Mouse (Mus musculus) hindbrain, embryonic 13.5 days (tissue): ENCODE results near the gene Frmd4b. TPM values are rescaled to one million over a fixed set of nuclear protein-coding genes. Genes with fewer than 3 reads are reported as not detected.

Source experiments
- ATAC-seq: fragments of 200-750 bp; cut with Nextera tagmentation; 2 replicates; pipeline ENCODE4 v1.8.0; 2017; ENCODE audit warnings: moderate TSS enrichment; ENCODE audit not compliant: low FRiP score
- H3K27ac ChIP-seq: fragments of 300-500 bp; sonication (generic); 2 replicates; pipeline ENCODE4 v1.5.1; 2015; ENCODE audit warnings: inconsistent platforms, mild to moderate bottlenecking, moderate library complexity
- H3K27me3 ChIP-seq: fragments of 300-500 bp; sonication (generic); 2 replicates; pipeline ENCODE4 v1.6.1; 2015; ENCODE audit warnings: mild to moderate bottlenecking, inconsistent platforms
- H3K36me3 ChIP-seq: fragments of 300-500 bp; sonication (generic); 2 replicates; pipeline ENCODE4 v1.6.1; 2015; ENCODE audit warnings: mild to moderate bottlenecking, inconsistent platforms
- H3K4me1 ChIP-seq: fragments of 300-500 bp; sonication (generic); replicated peaks from 2 replicates; pipeline ENCODE4 v1.6.1; 2015; ENCODE audit warnings: inconsistent platforms
- H3K4me2 ChIP-seq: fragments of 300-500 bp; sonication (generic); 2 replicates; pipeline ENCODE4 v1.6.1; 2015; ENCODE audit warnings: inconsistent platforms, mild to moderate bottlenecking, moderate library complexity
- H3K4me3 ChIP-seq: fragments of 300-500 bp; sonication (generic); 2 replicates; pipeline ENCODE4 v1.5.1; 2015; ENCODE audit warnings: mild to moderate bottlenecking, inconsistent platforms
- H3K9ac ChIP-seq: fragments of 300-500 bp; sonication (generic); 2 replicates; pipeline ENCODE4 v1.6.1; 2015; ENCODE audit warnings: mild to moderate bottlenecking, inconsistent platforms
- H3K9me3 ChIP-seq: fragments of 300-500 bp; sonication (generic); 2 replicates; pipeline ENCODE4 v1.6.1; 2016; ENCODE audit warnings: inconsistent platforms
- WGBS: fragments of 180-500 bp; shearing (Covaris S2); methylation state at CpG from one replicate; pipeline ENCODE4 v1.1.7; 2015; 5-methylcytosine and 5-hydroxymethylcytosine counted together
- polyA plus RNA-seq: library from polyadenylated mRNA; unstranded; fragments of >200 nt; fragmentation: Nextera tagmentation; extraction: Ambion mirVana; gene quantifications from 2 replicates; pipeline ENCODE4 v1.2.1, GENCODE M21; 2015

Gene Frmd4b
- 31.4 and 31.7 TPM in 2 replicates for polyA plus RNA-seq

GRCm38 (mm10) chr6:97617266-97617743, at the start of gene Frmd4b:
TSS of gene Frmd4b (minus strand) at chr6:97617541.
- H3K36me3 ChIP-seq, result no peaks in the 10 kb centered on the region
- H3K4me3 ChIP-seq, result peak within 1 kb of the TSS; percentile 78
- peak within 1 kb of the TSS; percentile 98 for H3K27ac ChIP-seq
- H3K9me3 ChIP-seq, result no peaks in the 10 kb centered on the region
- H3K4me2 ChIP-seq, result peak within 1 kb of the TSS; percentile 83
- peaks cover 41% of the 10 kb centered on the region for H3K4me1 ChIP-seq
- H3K27me3 ChIP-seq, result no peaks in the 10 kb centered on the region
- WGBS, result under 1% methylated on average over 42 of the region's 42 CpGs
- H3K9ac ChIP-seq, result peak within 1 kb of the TSS; percentile 89
- ATAC-seq, result peak; percentile 95

GRCm38 (mm10) chr6:97666417-97666816, 49.1 kb upstream of the Frmd4b start:
- Histone ChIP-seq H3K36me3 (no peaks in the 10 kb centered on the region), H3K27ac (peak overlapping the region; percentile 86), H3K9me3 (no peaks in the 10 kb centered on the region; the same call in 1 of the 2 replicates), H3K4me3 (no peak overlapping the region), H3K9ac (no peak overlapping the region), H3K27me3 (no peaks in the 10 kb centered on the region), H3K4me2 (0 out of 2 replicates have a peak overlapping the region, but pooled peaks have one; percentile 1), H3K4me1 (peaks cover 17% of the 10 kb centered on the region)
- no peak for ATAC-seq
- 17% methylated on average over 2 of the region's 2 CpGs for WGBS

- ATAC-seq, result no peak
- no peak overlapping the region for H3K4me2 ChIP-seq
- H3K36me3 ChIP-seq, result no peaks in the 10 kb centered on the region
- WGBS, result 68% methylated on average over 6 of the region's 6 CpGs
- H3K4me3 ChIP-seq, result no peak overlapping the region
- no peak overlapping the region for H3K27ac ChIP-seq
- peaks cover 8% of the 10 kb centered on the region; the same call in 1 of the 2 replicates for H3K9me3 ChIP-seq
- no peaks in the 10 kb centered on the region for H3K27me3 ChIP-seq
- no peaks in the 10 kb centered on the region for H3K4me1 ChIP-seq
- no peak overlapping the region for H3K9ac ChIP-seq
These were observed 41.6 kb upstream of the Frmd4b start for GRCm38 (mm10) chr6:97658921-97659320.

GRCm38 (mm10) chr6:97655986-97656385, 38.6 kb upstream of the Frmd4b start:
- no peak for ATAC-seq
- Histone ChIP-seq H3K9ac (no peak overlapping the region), H3K36me3 (no peaks in the 10 kb centered on the region), H3K9me3 (peaks cover 8% of the 10 kb centered on the region; the same call in 1 of the 2 replicates), H3K4me2 (no peak overlapping the region), H3K27ac (no peak overlapping the region), H3K4me1 (no peaks in the 10 kb centered on the region), H3K4me3 (no peak overlapping the region), H3K27me3 (no peaks in the 10 kb centered on the region)
- WGBS, result 95% methylated on average over 3 of the region's 3 CpGs

GRCm38 (mm10) chr6:97647501-97647900, 30.2 kb upstream of the Frmd4b start:
- no peak overlapping the region for H3K27ac ChIP-seq
- H3K36me3 ChIP-seq, result no peaks in the 10 kb centered on the region
- no peak for ATAC-seq
- H3K9me3 ChIP-seq, result no peaks in the 10 kb centered on the region
- WGBS, result 93% methylated on average over 14 of the region's 14 CpGs
- no peak overlapping the region for H3K4me3 ChIP-seq
- H3K4me2 ChIP-seq, result no peak overlapping the region
- H3K9ac ChIP-seq, result no peak overlapping the region
- no peaks in the 10 kb centered on the region for H3K27me3 ChIP-seq
- H3K4me1 ChIP-seq, result no peaks in the 10 kb centered on the region

- WGBS, result 63% methylated on average over 9 of the region's 9 CpGs
- Histone ChIP-seq H3K27me3 (no peaks in the 10 kb centered on the region), H3K9ac (no peak overlapping the region), H3K4me2 (no peak overlapping the region), H3K4me3 (no peak overlapping the region), H3K27ac (no peak overlapping the region), H3K9me3 (no peaks in the 10 kb centered on the region), H3K36me3 (no peaks in the 10 kb centered on the region), H3K4me1 (peaks cover 6% of the 10 kb centered on the region; the same call in 1 of the 2 replicates)
- ATAC-seq, result no peak
These were observed 6.0 kb upstream of the Frmd4b start for GRCm38 (mm10) chr6:97623330-97623729.

GRCm38 (mm10) chr6:97622236-97622635, 4.9 kb upstream of the Frmd4b start:
- no peaks in the 10 kb centered on the region for H3K27me3 ChIP-seq
- H3K4me2 ChIP-seq, result no peak overlapping the region
- peaks cover 11% of the 10 kb centered on the region; the same call in 1 of the 2 replicates for H3K4me1 ChIP-seq
- H3K9ac ChIP-seq, result no peak overlapping the region
- no peaks in the 10 kb centered on the region for H3K9me3 ChIP-seq
- H3K27ac ChIP-seq, result no peak overlapping the region
- H3K36me3 ChIP-seq, result no peaks in the 10 kb centered on the region
- 55% methylated on average over 5 of the region's 5 CpGs for WGBS
- ATAC-seq, result no peak
- H3K4me3 ChIP-seq, result no peak overlapping the region

- H3K9ac ChIP-seq, result peak overlapping the region; percentile 89
- WGBS, result 27% methylated on average over 7 of the region's 7 CpGs
- peak overlapping the region; percentile 78 for H3K4me3 ChIP-seq
- H3K27ac ChIP-seq, result peak overlapping the region; percentile 98
- H3K27me3 ChIP-seq, result no peaks in the 10 kb centered on the region
- peak; percentile 22 for ATAC-seq
- H3K9me3 ChIP-seq, result no peaks in the 10 kb centered on the region
- H3K4me2 ChIP-seq, result peak overlapping the region; percentile 83
- H3K36me3 ChIP-seq, result no peaks in the 10 kb centered on the region
- H3K4me1 ChIP-seq, result peaks cover 38% of the 10 kb centered on the region
These were observed 433 bp upstream of the Frmd4b start for GRCm38 (mm10) chr6:97617774-97618173.

- peaks cover 41% of the 10 kb centered on the region for H3K4me1 ChIP-seq
- H3K9me3 ChIP-seq, result no peaks in the 10 kb centered on the region
- 0% methylated on average over 40 of the region's 40 CpGs for WGBS
- H3K4me3 ChIP-seq, result peak overlapping the region; percentile 78
- H3K27ac ChIP-seq, result peak overlapping the region; percentile 98
- H3K9ac ChIP-seq, result peak overlapping the region; percentile 89
- ATAC-seq, result peak; percentile 85
- peak overlapping the region; percentile 83 for H3K4me2 ChIP-seq
- H3K36me3 ChIP-seq, result no peaks in the 10 kb centered on the region
- no peaks in the 10 kb centered on the region for H3K27me3 ChIP-seq
These were observed 579 bp downstream of the Frmd4b start for GRCm38 (mm10) chr6:97616658-97617265.

GRCm38 (mm10) chr6:97615901-97616461, 1.4 kb downstream of the Frmd4b start:
- Histone ChIP-seq H3K4me1 (peaks cover 43% of the 10 kb centered on the region), H3K36me3 (no peaks in the 10 kb centered on the region), H3K4me2 (peak overlapping the region; percentile 83), H3K4me3 (peak overlapping the region; percentile 78), H3K9me3 (no peaks in the 10 kb centered on the region), H3K27ac (peak overlapping the region; percentile 98), H3K27me3 (no peaks in the 10 kb centered on the region), H3K9ac (peak overlapping the region; percentile 89)
- under 1% methylated on average over 16 of the region's 16 CpGs for WGBS
- no peak for ATAC-seq

GRCm38 (mm10) chr6:97614179-97614578, 3.2 kb downstream of the Frmd4b start:
- H3K9ac ChIP-seq, result no peak overlapping the region
- H3K4me2 ChIP-seq, result peak overlapping the region; percentile 83

GRCm38 (mm10) chr6:97612861-97613260, 4.5 kb downstream of the Frmd4b start:
- H3K27ac ChIP-seq, result no peak overlapping the region
- 57% methylated on average over 5 of the region's 5 CpGs for WGBS
- peaks cover 66% of the 10 kb centered on the region for H3K4me1 ChIP-seq
- no peak overlapping the region for H3K9ac ChIP-seq
- no peak overlapping the region for H3K4me2 ChIP-seq
- no peaks in the 10 kb centered on the region for H3K36me3 ChIP-seq
- no peak overlapping the region for H3K4me3 ChIP-seq
- H3K27me3 ChIP-seq, result no peaks in the 10 kb centered on the region
- ATAC-seq, result no peak
- H3K9me3 ChIP-seq, result no peaks in the 10 kb centered on the region

More at GRCm38 (mm10) chr6:97614179-97614578, 3.2 kb downstream of the Frmd4b start:
- H3K27me3 ChIP-seq, result no peaks in the 10 kb centered on the region
- ATAC-seq, result no peak
- no peaks in the 10 kb centered on the region for H3K9me3 ChIP-seq
- H3K4me1 ChIP-seq, result peaks cover 55% of the 10 kb centered on the region
- H3K27ac ChIP-seq, result no peak overlapping the region
- H3K36me3 ChIP-seq, result no peaks in the 10 kb centered on the region
- no peak overlapping the region for H3K4me3 ChIP-seq
